Mouse (Mus musculus) kidney, postnatal 10 days (tissue): Measurements from ENCODE around the gene Dcaf10.
A peak's percentile ranks its signal among the peaks of the same experiment; 100 is the strongest.

Experiments
- DNase-seq: peaks from one replicate; pipeline ENCODE4 v3.0.0; 2021; ENCODE audit warnings: mixed read lengths

Gene Dcaf10

GRCm38 (mm10) chr4:45421519-45422260 is 79.8 kb downstream of the Dcaf10 start:
- DNase-seq = peak; percentile 51

- no peak for DNase-seq
Observed at GRCm38 (mm10) chr4:45422640-45423039, 80.7 kb downstream of the Dcaf10 start.

GRCm38 (mm10) chr4:45423406-45423805 is 81.5 kb downstream of the Dcaf10 start:
- DNase-seq = peak; percentile 60

GRCm38 (mm10) chr4:45426724-45427457 is 85.0 kb downstream of the Dcaf10 start:
- peak; percentile 54 for DNase-seq
